Mouse (Mus musculus): ENCODE measurements around the gene Gramd1c.

- TF ChIP-seq POLR2A (IDR thresholded peaks at IDR 0.05; ENCODE audit: insufficient read length, low read depth) (no peak), MAX (IDR thresholded peaks at IDR 0.05; ENCODE audit: low read depth) (no peak)
These were observed 131.6 kb downstream of the Gramd1c start for GRCm38 (mm10) chr16:43931502-43931901.
